Mouse (Mus musculus) intestine, embryonic 14.5 days (tissue): ENCODE data around the gene Foxd2. TPM values are rescaled to one million over a fixed set of nuclear protein-coding genes. Genes with fewer than 3 reads are reported as not detected.

Experiments used
- ATAC-seq: fragments of 200-750 bp; cut with Nextera tagmentation; replicated peaks from 2 replicates; pipeline ENCODE4 v1.8.0; 2017; ENCODE audit warnings: low read depth, moderate number of reproducible peaks, moderate TSS enrichment, moderate library complexity; ENCODE audit not compliant: low FRiP score, low TSS enrichment
- DNase-seq: peaks from one replicate; pipeline ENCODE4 v3.0.0-alpha.2; 2018; ENCODE audit warnings: low spot score
- H3K27ac ChIP-seq: fragments of 300-500 bp; sonication (generic); 2 replicates; pipeline ENCODE4 v1.5.1; 2014; ENCODE audit warnings: low read depth, mild to moderate bottlenecking, control low read depth
- H3K27me3 ChIP-seq: fragments of 300-500 bp; sonication (generic); replicated peaks from 2 replicates; pipeline ENCODE4 v1.6.1; 2014; ENCODE audit warnings: low read length, control low read depth; ENCODE audit not compliant: control insufficient read depth, insufficient read depth
- H3K36me3 ChIP-seq: fragments of 300-500 bp; sonication (generic); 2 replicates; pipeline ENCODE4 v1.6.1; 2014; ENCODE audit warnings: low read length, control low read depth; ENCODE audit not compliant: control insufficient read depth, insufficient read depth
- H3K4me1 ChIP-seq: fragments of 300-500 bp; sonication (generic); replicated peaks from 2 replicates; pipeline ENCODE4 v1.6.1; 2014; ENCODE audit warnings: low read length, control low read depth, mixed read lengths; ENCODE audit not compliant: control insufficient read depth, insufficient read depth
- H3K4me2 ChIP-seq: fragments of 300-500 bp; sonication (generic); 2 replicates; pipeline ENCODE4 v1.6.1; 2014; ENCODE audit warnings: low read length
- H3K4me3 ChIP-seq: fragments of 300-500 bp; sonication (generic); 2 replicates; pipeline ENCODE4 v1.5.1; 2014; ENCODE audit warnings: low read depth, low read length, control low read depth, mixed read lengths
- H3K9ac ChIP-seq: fragments of 300-500 bp; sonication (generic); 2 replicates; pipeline ENCODE4 v1.6.1; 2014; ENCODE audit warnings: mild to moderate bottlenecking, low read length
- H3K9me3 ChIP-seq: fragments of 300-500 bp; sonication (generic); 2 replicates; pipeline ENCODE4 v1.6.1; 2016; ENCODE audit warnings: low read length, control low read depth; ENCODE audit not compliant: control insufficient read depth
- WGBS: fragments of 180-500 bp; shearing (Covaris S2); extraction: QIAGEN DNeasy Blood & Tissue Kit; methylation state at CpG from one replicate; pipeline ENCODE4 v1.1.7; 2014; 5-methylcytosine and 5-hydroxymethylcytosine counted together
- polyA plus RNA-seq: library from polyadenylated mRNA; unstranded; fragments of >200 nt; fragmentation: Nextera tagmentation; extraction: Ambion mirVana; gene quantifications from 2 replicates; pipeline ENCODE4 v1.2.1, GENCODE M21; 2014

Foxd2 gene
- polyA plus RNA-seq, 1 experiment from 2014 or later = 0.14 TPM

DNA sequence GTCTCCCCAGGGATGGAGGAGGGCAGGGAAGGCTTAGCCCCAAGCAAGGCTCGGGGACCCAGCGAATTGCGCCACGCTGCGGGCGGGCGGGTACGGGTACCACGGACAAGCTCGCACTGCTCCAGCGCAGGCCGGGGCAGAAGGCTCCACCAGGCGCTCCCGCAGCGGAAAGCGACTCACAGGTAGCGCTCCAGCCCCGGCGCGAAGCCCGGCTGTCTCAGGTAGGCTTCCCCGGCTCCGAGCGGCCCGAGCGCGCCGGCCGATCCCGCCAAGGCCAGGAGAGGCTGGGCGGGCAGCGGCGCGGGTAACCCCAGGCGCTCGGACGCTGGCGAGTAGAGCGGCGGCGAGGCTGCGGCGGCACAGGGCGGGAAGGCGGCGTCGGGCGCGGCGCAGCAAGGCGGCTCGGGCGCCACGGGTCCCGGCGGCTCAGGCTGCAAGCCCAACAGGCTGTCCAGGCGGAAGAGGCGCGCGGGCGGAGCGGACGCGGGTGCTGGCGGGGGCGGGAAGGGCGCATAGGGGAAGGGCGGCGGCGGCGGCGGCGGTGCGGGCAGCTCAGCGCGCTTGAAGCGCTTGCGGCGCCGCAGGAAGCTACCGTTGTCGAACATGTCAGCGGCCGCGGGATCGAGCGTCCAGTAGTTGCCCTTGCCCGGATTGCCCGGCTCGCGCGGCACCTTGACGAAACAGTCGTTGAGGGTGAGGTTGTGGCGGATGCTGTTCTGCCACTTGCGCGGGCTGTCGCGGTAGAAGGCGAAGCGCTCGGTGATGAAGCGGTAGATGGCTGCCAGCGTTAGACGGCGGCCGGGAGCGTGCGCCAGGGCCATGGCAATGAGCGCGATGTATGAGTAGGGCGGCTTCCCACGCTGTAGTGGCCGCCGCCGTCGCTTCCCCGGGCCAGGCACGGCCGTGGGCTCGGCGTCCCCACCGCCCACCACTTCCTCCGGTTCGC, 16.6 kb upstream of the Foxd2 start:
- Histone ChIP-seq H3K4me1 (peaks cover 5% of the 10 kb centered on the region; the same call in 1 of the 2 replicates), H3K4me2 (peak overlapping the region; percentile 51), H3K27ac (no peak overlapping the region), H3K9me3 (no peaks in the 10 kb centered on the region), H3K36me3 (no peaks in the 10 kb centered on the region), H3K9ac (no peak overlapping the region), H3K27me3 (peaks cover 90% of the 10 kb centered on the region), H3K4me3 (peak overlapping the region; percentile 40)
- DNase-seq = peak; percentile 72
- WGBS = under 1% methylated on average over 101 of the region's 125 CpGs
- ATAC-seq = 0 out of 2 replicates have a peak, but pooled peaks have one; percentile 41

DNA sequence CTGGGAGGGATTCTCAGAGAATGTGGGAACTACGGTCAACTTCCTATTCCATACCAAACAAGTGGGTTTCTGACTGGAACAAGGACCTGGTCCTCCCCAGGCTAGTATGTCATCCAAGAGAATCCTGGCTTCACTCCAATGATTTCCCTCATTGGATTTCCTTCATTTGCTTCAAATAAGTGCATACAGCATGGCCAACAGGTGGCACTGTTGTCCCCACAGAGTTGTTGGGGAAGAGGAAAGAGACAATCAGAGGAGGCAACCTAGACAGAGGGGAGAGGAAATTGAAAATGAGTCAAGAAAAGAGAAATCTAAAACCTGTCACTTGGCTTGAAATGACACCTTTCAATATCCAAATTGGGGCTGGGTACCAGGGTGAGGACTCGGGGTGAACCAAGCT, 8.4 kb upstream of the Foxd2 start:
- DNase-seq (peak; percentile 58), ATAC-seq (no peak)
- Histone ChIP-seq H3K4me3 (no peak overlapping the region), H3K4me2 (no peak overlapping the region), H3K4me1 (0 out of 2 replicates have a peak, but pooled peaks cover 4% of the 10 kb centered on the region), H3K9ac (no peak overlapping the region), H3K36me3 (no peaks in the 10 kb centered on the region), H3K9me3 (no peaks in the 10 kb centered on the region), H3K27ac (no peak overlapping the region), H3K27me3 (peaks cover 85% of the 10 kb centered on the region)
- WGBS = 58% methylated on average over 2 of the region's 2 CpGs

DNA sequence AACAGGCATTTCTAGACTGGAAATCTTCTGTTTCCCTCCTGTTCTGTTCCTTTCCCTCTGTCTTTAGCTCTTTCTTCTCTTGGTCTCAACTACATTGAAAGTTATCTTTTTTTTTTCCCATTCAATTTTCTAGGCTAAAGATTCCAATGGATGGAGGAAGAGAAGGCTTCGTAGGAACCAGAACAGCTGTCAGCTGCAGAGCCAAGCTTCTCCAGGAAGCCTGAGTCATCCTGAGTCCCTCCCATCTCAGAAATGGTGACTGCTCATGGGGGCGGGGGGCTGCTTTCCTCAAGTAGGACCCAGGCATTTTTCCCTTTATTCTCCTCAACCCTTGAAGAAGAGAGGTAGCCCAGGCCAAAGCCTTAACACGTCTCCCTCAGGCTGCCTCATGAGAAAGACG, 7.4 kb upstream of the Foxd2 start:
- H3K9me3 ChIP-seq = no peaks in the 10 kb centered on the region
- no peaks in the 10 kb centered on the region for H3K36me3 ChIP-seq
- 38% methylated on average over 4 of the region's 4 CpGs for WGBS
- no peak overlapping the region for H3K4me3 ChIP-seq
- no peak overlapping the region for H3K9ac ChIP-seq
- H3K4me1 ChIP-seq = 0 out of 2 replicates have a peak, but pooled peaks cover 4% of the 10 kb centered on the region
- H3K4me2 ChIP-seq = no peak overlapping the region
- no peak for DNase-seq
- peaks cover 87% of the 10 kb centered on the region for H3K27me3 ChIP-seq
- no peak for ATAC-seq
- no peak overlapping the region for H3K27ac ChIP-seq

GRCm38 (mm10) chr4:114913594-114913962, 4.9 kb upstream of the Foxd2 start:
- DNase-seq = peak; percentile 82
- H3K9me3 ChIP-seq = no peaks in the 10 kb centered on the region
- peaks cover 94% of the 10 kb centered on the region for H3K27me3 ChIP-seq
- no peak overlapping the region for H3K4me3 ChIP-seq
- H3K36me3 ChIP-seq = no peaks in the 10 kb centered on the region
- ATAC-seq = no peak
- 0 out of 2 replicates have a peak, but pooled peaks cover 4% of the 10 kb centered on the region for H3K4me1 ChIP-seq
- no peak overlapping the region for H3K4me2 ChIP-seq
- H3K27ac ChIP-seq = no peak overlapping the region
- WGBS = 1% methylated on average over 13 of the region's 13 CpGs
- H3K9ac ChIP-seq = no peak overlapping the region

DNA sequence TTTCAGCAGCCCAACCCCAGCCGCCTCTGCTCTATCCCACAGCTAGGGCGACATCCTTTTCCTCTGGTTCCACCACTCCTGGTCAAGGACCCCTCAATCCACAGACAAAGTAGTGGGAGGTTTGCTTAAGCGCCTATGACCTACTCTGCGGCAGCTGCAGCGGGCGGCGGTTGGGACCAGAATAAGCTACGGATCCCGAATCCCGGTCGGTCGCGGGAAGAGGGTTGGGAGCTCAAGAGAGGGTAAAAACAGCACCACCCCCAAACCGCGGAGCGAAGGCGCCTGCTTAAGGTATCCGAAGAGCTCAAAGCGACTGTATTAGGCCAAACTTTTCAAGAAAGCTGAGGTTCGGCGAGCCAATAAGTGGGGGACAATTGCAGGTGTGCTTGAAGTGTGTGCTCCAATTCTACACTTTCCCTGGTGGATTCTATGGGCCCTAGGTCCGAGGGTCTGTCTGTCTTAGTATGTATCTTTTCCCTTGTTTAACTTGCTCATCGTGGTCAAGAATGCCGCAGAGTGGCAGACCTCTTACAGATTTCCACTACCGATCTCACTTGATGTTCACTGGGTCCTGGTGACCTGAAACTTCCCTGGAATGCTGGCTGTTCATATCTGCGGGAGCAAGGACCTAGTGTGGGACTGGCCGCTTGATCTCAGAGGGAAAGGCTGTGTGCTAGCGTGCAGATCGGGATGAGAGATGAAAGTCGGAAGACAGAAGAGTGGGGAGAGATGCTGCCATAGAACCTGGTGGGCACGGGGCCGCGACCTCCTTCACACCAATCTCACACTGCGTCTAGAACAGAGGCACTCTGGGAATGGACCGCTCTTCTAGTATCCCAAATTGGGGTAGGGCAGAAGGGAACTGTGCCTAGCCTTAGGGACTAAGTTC, 4.3 kb upstream of the Foxd2 start:
- ATAC-seq (no peak), DNase-seq (peak; percentile 56)
- H3K27me3 ChIP-seq = peaks cover 94% of the 10 kb centered on the region
- H3K4me3 ChIP-seq = no peak overlapping the region
- no peak overlapping the region for H3K9ac ChIP-seq
- 0 out of 2 replicates have a peak, but pooled peaks cover 4% of the 10 kb centered on the region for H3K4me1 ChIP-seq
- H3K9me3 ChIP-seq = no peaks in the 10 kb centered on the region
- H3K4me2 ChIP-seq = 0 out of 2 replicates have a peak overlapping the region, but pooled peaks have one; percentile 15
- H3K27ac ChIP-seq = no peak overlapping the region
- WGBS = 5% methylated on average over 35 of the region's 35 CpGs
- no peaks in the 10 kb centered on the region for H3K36me3 ChIP-seq

DNA sequence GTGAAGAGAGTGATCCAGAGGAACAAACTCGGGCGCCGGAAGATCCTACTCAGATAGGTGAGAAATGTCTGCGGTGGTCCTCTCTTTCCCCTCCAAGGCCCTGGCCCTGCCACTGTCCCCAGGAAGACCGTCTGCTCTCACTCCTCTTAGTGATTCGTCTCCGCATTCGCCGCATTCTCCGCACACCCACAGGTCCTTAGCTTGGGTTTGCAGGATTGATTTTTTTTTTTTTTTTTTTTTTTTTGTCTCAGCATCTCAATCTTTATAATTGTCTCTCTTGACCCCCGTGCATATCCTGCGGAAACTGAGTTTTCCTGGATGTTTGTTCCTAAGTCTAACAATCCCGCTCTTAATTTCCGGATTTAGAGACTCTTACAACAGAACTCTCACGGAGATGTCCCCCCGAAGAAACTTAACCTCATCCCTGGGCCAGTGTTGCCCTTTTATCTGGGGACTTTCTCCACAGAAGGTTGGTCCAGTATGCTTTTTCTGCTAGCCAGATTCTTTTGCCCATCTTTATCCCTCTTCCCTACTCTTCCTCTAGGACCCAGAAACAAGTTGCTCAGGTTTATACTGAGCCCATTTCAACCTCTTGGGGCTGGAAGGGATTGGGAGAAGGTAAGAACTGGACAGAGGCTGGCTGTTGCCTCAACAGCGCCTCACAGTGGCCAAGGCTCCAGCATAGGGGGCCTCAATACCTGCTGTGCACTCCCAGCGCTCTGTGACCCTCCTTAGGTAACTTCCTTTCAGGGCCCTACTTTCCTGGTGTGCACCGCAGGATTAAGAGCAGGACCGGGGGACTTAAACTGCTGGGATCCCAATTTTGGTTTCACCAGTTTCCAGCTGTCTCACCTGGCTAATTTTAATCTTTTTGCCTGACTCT, 1.2 kb upstream of the Foxd2 start:
- 0 out of 2 replicates have a peak, but pooled peaks cover 4% of the 10 kb centered on the region for H3K4me1 ChIP-seq
- H3K4me2 ChIP-seq = peak overlapping the region; percentile 69
- H3K36me3 ChIP-seq = no peaks in the 10 kb centered on the region
- 0 out of 2 replicates have a peak overlapping the region, but pooled peaks have one; percentile 6 for H3K9ac ChIP-seq
- H3K27me3 ChIP-seq = peaks cover 99% of the 10 kb centered on the region
- DNase-seq = peak; percentile 75
- 2% methylated on average over 20 of the region's 20 CpGs for WGBS
- no peak overlapping the region for H3K27ac ChIP-seq
- H3K4me3 ChIP-seq = peak overlapping the region; percentile 40
- no peak for ATAC-seq
- H3K9me3 ChIP-seq = no peaks in the 10 kb centered on the region

GRCm38 (mm10) chr4:114907951-114908828, 483 bp downstream of the Foxd2 start:
- H3K9ac ChIP-seq = peak overlapping the region; percentile 46
- peak overlapping the region; percentile 69 for H3K4me2 ChIP-seq
- H3K4me3 ChIP-seq = peak overlapping the region; percentile 40
- H3K27me3 ChIP-seq = peaks cover 99% of the 10 kb centered on the region
- H3K27ac ChIP-seq = no peak overlapping the region
- 0 out of 2 replicates have a peak, but pooled peaks cover 2% of the 10 kb centered on the region for H3K4me1 ChIP-seq
- no peaks in the 10 kb centered on the region for H3K36me3 ChIP-seq
- ATAC-seq (peak; percentile 36; the same call in 1 of the 2 replicates), DNase-seq (peak; percentile 87)
- H3K9me3 ChIP-seq = no peaks in the 10 kb centered on the region
- under 1% methylated on average over 87 of the region's 103 CpGs for WGBS
